Mouse (Mus musculus): ENCODE results near the gene Scgb2b26.
"Not testable (repeated sequence)": the region's sequence is repeated elsewhere in the genome, so short reads cannot be mapped to it uniquely, and the experiment has no call there.

Gene Scgb2b26

GRCm38 (mm10) chr7:33944940-33945339, at the start of gene Scgb2b26:
TSS of gene Scgb2b26 (minus strand) at chr7:33945040.
- DNase-seq = no peak

- DNase-seq = not testable (repeated sequence)
These were observed 37.4 kb upstream of the Scgb2b26 start for GRCm38 (mm10) chr7:33982281-33982680.

- DNase-seq = no peak
These were observed 41.9 kb downstream of the Scgb2b26 start for GRCm38 (mm10) chr7:33902982-33903381.

- DNase-seq = no peak
These were observed 44.0 kb downstream of the Scgb2b26 start for GRCm38 (mm10) chr7:33900803-33901202.

GRCm38 (mm10) chr7:33900007-33900406, 44.8 kb downstream of the Scgb2b26 start:
- DNase-seq = no peak

All from thymus, postnatal 25 days (tissue).